Mouse (Mus musculus): ENCODE data around the gene Atcay.

DNA sequence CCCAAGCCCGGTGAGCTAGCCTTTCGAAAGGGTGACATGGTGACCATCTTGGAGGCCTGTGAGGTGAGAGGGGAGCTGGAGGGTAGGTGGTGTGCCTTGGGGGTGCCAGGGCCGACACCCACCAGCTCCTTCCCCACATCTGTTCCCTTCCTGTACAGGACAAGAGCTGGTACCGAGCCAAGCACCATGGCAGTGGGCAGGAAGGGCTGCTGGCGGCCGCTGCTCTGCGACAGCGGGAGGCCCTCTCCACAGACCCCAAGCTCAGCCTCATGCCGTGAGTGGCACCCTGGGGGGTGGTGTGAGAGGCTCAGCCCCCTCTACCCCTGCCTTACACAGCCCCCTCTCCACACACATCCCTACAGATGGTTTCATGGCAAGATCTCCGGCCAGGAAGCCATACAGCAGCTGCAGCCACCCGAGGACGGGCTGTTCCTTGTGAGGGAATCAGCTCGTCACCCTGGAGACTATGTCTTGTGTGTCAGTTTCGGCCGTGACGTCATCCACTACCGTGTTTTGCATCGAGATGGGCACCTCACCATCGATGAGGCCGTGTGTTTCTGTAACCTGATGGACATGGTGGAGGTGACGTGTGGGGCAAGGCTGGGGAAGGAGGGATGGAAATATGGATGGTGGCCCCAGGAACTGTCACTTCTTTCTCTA is 28.7 kb upstream of the Atcay start:
- TF ChIP-seq POLR2A (IDR thresholded peaks at IDR 0.05; ENCODE audit: control insufficient read depth, extremely low read depth, insufficient read depth, low read length, poor library complexity) = no peak
- no peak for TF ChIP-seq CTCF (IDR thresholded peaks at IDR 0.05; ENCODE audit: borderline replicate concordance, control insufficient read depth, extremely low read depth, insufficient read depth, low read length, poor library complexity)
